Mouse (Mus musculus) adrenal gland, postnatal 4 days (tissue): Measurements from ENCODE around the gene Lmtk2. TPM values are rescaled to one million over a fixed set of nuclear protein-coding genes. Genes with fewer than 3 reads are reported as not detected.

Experiments
- DNase-seq, 2 experiments: peaks; one replicate each; pipeline ENCODE4 v3.0.0; 2021 to 2022; ENCODE audit warnings: low spot score in 2 of 2, mixed read lengths in 2 of 2
- total RNA-seq, 2 experiments: library from RNA; stranded (reverse); gene quantifications; 2 replicates each; pipeline ENCODE4 v1.2.3; 2021

The Lmtk2 gene
- total RNA-seq, 2 experiments from 2014 or later, result 26.1 to 26.2 TPM

GRCm38 (mm10) chr5:144106130-144106510, 5.9 kb downstream of the Lmtk2 start:
- DNase-seq, result no peak

- no peak for DNase-seq
Observed at GRCm38 (mm10) chr5:144109201-144109600, 9.0 kb downstream of the Lmtk2 start.

DNA sequence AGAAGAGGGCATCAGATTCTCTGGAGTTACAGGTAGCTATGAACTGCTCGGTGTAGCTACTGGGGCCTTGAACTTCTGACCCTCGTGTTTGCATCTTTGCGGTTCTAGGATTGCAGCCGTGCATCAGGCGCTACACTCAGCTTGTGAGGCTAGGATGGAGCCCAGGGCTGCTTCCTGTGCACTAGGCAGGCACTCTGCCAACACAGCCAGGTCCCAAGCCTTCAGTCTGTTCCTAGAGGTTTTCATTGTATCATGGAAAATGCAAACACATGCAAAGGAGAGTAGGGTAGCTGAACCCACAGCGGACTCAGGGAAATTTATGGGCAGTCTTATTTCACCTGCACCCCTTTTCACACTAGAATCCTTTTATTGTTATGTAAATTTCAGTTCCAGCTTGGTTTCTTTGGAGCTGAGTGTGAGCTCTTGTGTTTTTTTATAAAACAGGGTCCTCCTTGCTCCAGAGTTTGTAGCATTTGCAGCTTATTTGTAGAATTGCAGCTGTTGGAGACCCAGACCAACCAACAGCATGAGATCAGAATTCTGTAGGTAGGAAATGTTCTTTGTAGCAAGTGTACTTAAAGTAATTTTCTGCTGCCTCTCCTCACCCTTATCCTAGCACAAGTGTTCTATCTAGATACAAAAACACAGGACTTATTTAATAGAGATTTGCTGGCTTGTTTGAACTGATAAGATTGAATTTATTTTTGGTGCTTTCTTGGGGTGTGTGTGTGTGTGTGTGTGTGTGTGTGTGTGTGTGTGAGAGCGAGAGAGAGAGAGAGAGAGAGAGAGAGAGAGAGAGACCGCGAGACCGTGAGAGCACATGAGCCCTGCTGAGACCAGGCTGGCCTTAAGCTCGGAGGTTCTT, 12.6 kb downstream of the Lmtk2 start:
- DNase-seq, result no peak

DNA sequence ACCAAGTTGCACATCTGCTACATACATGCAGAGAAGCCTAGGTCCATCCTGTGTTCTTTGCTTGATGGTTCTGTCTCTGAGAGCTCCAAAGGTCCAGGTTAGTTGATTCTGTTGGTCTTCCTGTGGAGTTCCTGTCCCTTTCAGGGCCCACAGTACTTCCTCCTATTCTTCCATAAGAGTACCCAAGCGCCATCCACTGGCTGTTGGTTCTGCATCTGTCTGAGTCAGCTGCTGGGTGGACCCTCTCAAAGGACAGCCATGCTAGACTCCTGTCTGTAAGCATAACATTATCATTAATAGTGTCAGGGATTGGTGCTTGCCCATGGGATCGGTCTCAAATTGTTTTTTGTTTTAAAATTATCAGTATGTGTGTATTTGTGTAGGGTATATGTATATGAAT, 13.8 kb downstream of the Lmtk2 start:
- no peak for DNase-seq

DNA sequence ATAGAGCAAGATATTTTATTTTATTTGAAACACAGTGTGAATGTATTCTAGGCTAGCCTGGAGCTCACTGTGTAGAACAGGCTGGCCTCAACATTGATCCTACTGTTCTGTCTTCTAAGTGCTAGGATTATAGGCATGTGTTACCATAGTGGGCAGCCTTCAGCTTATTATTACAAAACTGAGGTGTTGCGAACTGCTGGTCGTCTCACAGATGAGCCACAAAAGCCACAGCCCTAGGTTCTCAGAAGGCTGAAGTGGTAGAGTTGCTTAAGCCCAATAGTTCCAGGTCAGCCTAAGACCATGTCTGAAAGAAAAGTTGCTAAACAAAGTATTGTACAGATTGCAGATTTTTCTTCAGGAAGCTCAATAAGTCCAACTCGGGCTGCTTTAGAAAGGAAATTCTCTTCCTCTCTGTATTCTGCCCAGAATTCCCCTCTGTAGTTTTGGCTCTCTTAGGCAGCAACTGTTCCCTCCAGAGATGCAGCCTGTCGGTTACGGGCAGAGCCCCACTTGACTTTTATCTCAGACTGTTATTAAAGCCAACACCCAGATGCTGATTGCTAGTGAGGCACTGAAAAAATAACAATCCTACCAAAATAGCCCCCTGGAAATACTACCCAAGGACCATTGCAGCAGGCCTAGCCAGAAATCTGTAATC, 14.9 kb downstream of the Lmtk2 start:
- no peak for DNase-seq

DNA sequence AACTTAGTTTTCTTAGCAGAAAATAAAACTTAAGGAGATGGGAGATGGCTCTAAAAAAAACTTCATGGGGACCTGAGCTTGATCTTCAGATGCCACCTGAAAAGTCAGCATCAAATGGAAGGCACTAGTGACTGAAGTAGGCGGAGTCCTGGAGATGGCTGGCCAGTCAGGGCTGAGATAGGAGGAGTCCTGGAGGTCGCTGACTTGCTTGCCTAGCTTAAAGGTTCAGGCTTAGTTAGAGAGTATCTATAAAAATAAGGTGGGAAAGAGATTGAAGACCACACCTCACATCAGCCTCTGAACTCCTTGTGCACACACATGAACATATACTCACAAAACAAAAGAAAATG, 15.4 kb downstream of the Lmtk2 start:
- no peak for DNase-seq

GRCm38 (mm10) chr5:144118271-144118670, 18.0 kb downstream of the Lmtk2 start:
- no peak for DNase-seq

- DNase-seq, result no peak
Observed at GRCm38 (mm10) chr5:144119286-144119685, 19.1 kb downstream of the Lmtk2 start.

GRCm38 (mm10) chr5:144121489-144121888, 21.3 kb downstream of the Lmtk2 start:
- no peak for DNase-seq

DNA sequence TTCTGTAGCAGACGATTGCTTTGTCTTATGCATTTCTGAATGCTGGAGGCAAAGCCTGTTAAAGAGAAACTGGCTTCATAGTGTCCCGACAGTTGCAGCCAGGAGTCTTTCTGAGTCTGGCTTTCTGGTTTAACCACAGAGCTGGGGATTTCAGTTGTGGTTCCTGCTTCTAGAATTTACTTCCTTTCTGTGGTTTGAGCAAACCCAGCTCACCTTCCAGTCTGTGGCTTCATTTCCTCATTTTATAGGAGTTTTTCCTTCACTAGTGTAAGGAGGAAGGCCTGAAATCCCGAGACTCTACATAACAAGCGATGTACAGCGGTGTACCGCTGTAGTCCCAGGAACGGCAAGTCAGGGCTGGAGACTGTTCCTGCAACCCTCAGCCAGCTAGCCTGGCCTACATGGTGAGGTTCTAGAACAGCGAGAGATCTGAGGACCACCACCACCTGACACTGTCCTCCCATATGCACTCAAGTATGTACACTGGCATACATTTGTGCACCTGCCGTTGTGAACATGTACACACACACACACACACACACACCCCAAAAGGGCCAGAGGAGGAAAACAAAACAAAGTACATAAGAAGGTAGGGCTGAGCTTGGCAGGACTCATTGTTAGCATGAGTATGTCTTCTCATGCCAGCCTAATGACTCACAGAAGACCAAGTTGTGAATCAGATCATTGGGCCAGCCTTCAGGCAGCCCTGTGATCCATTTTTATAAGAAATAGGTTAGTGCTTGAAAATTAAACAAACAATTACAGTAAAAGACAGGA, 25.9 kb downstream of the Lmtk2 start:
- DNase-seq, result no peak

DNA sequence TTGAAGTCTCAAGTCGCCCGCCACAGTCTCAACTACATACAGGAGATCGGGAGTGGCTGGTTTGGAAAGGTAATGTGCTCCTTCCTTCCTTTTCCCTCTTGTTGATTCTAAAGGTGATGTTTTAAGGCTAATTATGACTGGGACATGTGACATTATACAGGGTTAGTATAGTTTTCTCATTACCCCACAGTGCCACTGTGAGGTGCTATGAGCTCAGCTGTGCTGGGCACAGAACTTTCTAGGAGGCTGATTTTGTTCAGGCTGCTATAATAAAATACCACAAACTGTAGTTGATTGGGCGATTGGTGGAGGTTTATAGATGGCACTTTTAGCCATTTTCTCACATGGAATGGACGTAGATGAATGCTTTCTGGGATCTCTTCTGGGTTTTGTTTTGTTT, 43.3 kb downstream of the Lmtk2 start:
- no peak for DNase-seq

DNA sequence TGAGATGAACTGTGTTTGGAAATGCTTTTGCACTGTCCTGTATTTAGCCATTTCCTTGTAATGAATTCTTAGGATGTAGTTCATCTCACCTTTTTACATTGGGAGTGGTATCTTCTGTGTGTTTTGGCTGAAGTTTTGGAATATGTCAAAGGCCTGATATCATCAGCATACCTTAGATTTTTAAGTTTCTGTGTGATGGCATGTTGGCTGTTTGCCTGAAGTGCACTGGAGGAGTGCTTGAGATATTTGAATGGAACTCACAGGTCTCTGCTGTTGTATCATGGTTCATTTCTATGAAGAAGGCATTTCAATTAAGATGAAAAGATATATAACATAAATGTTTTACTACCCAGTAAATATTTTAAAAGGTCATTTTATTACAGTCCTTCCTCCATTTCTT, 46.7 kb downstream of the Lmtk2 start:
- no peak for DNase-seq

DNA sequence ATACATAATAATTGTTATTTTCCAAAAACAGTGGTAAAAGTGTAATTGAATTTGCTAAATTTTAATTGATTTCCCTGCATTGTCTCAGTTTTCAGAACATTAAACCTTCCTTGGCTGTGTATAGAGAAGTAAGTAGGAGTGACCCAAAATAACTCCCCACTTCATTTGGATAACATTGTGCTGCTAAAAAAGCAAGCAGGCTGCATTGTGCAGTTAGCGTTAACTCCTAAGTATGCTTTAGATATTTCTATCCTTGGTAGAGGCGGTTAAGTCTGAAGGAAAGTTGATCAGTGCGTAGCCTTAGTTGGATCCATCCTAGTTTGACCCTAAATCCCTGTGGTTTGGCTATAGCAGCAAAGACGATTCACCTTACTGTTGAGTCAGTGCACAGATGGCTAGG, 49.3 kb downstream of the Lmtk2 start:
- DNase-seq, result no peak

DNA sequence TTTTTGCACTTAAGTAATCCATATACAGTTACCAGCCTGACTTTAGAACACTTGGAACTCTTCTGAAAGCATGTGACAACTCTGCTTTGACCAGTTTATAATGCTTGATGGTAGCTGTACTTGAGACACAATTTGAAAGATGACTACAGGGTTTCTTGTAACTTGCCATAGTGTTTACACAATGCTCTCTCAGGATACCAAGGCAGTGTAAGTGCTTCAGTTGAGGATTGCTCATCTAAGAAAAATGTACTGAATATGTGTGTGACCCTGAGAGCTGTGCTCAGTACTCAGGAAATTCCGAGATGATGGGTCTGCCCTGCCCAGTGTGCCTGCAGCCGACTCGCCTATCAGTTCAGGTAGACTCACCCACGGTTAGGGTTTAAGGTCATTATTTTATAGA, 51.0 kb downstream of the Lmtk2 start:
- DNase-seq, result no peak

GRCm38 (mm10) chr5:144154528-144154927, 54.3 kb downstream of the Lmtk2 start:
- DNase-seq, result no peak

- peak in 1 of 2 experiments; percentile 56 for DNase-seq
Observed at GRCm38 (mm10) chr5:144158604-144159003, 58.4 kb downstream of the Lmtk2 start.

DNA sequence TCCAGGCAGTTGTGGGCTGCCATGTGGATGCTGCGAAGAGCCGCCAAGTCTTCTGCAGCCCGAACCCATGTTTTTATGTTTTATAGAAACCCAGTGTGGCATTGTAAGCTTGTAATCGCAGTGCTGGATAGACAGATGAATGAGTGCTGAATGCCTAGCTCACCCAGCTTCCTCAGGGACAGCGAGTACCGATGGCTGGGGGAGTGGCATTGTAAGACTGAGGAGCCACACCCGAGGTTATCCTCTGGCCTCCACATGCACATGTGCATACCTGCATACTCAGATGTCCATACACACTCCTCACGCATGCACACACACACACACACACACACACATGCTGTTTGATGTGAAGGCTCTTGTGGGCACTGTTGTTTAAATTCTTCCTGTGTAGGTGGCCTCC, 58.9 kb downstream of the Lmtk2 start:
- DNase-seq, result no peak

GRCm38 (mm10) chr5:144162080-144162812, 62.0 kb downstream of the Lmtk2 start:
- no peak for DNase-seq

GRCm38 (mm10) chr5:144162813-144163517, 62.7 kb downstream of the Lmtk2 start:
- no peak for DNase-seq

- no peak for DNase-seq
Observed at GRCm38 (mm10) chr5:144165756-144166155, 65.5 kb downstream of the Lmtk2 start.
